Mouse (Mus musculus) embryonic facial prominence, embryonic 15.5 days (tissue): ENCODE measurements around the gene Drd3. TPM values are rescaled to one million over a fixed set of nuclear protein-coding genes. Genes with fewer than 3 reads are reported as not detected.

Experiments
- ATAC-seq: fragments of 200-750 bp; cut with Nextera tagmentation; 2 replicates; pipeline ENCODE4 v1.8.0; 2017; ENCODE audit warnings: low read depth, moderate TSS enrichment; ENCODE audit not compliant: insufficient number of reproducible peaks, low FRiP score, low TSS enrichment
- H3K27ac ChIP-seq: fragments of 300-500 bp; sonication (generic); replicated peaks from 2 replicates; pipeline ENCODE4 v1.5.1; 2015; ENCODE audit warnings: mild to moderate bottlenecking, inconsistent platforms
- H3K27me3 ChIP-seq: fragments of 300-500 bp; sonication (generic); 2 replicates; pipeline ENCODE4 v1.6.1; 2015; ENCODE audit warnings: inconsistent platforms
- H3K36me3 ChIP-seq: fragments of 300-500 bp; sonication (generic); 2 replicates; pipeline ENCODE4 v1.6.1; 2015; ENCODE audit warnings: mild to moderate bottlenecking, inconsistent platforms
- H3K4me1 ChIP-seq: fragments of 300-500 bp; sonication (generic); 2 replicates; pipeline ENCODE4 v1.6.1; 2015; ENCODE audit warnings: inconsistent platforms
- H3K4me2 ChIP-seq: fragments of 300-500 bp; sonication (generic); replicated peaks from 2 replicates; pipeline ENCODE4 v1.6.1; 2015; ENCODE audit warnings: mild to moderate bottlenecking, inconsistent platforms
- H3K4me3 ChIP-seq: fragments of 300-500 bp; sonication (generic); replicated peaks from 2 replicates; pipeline ENCODE4 v1.5.1; 2015; ENCODE audit warnings: mild to moderate bottlenecking, inconsistent platforms
- H3K9ac ChIP-seq: fragments of 300-500 bp; sonication (generic); 2 replicates; pipeline ENCODE4 v1.6.1; 2015; ENCODE audit warnings: inconsistent platforms
- H3K9me3 ChIP-seq: fragments of 300-500 bp; sonication (generic); replicated peaks from 2 replicates; pipeline ENCODE4 v1.6.1; 2016; ENCODE audit warnings: inconsistent platforms
- WGBS: fragments of 180-500 bp; shearing (Covaris S2); methylation state at CpG from one replicate; pipeline ENCODE4 v1.1.7; 2015; 5-methylcytosine and 5-hydroxymethylcytosine counted together
- polyA plus RNA-seq: library from polyadenylated mRNA; unstranded; fragments of >200 nt; fragmentation: Nextera tagmentation; extraction: Ambion mirVana; gene quantifications from 2 replicates; pipeline ENCODE4 v1.2.1, GENCODE M21; 2015

Gene Drd3
- not detected in 2 replicates for polyA plus RNA-seq

- H3K27ac ChIP-seq = no peak within 1 kb of the TSS
- WGBS = 9% methylated on average over 7 of the region's 7 CpGs
- no peaks in the 10 kb centered on the region for H3K36me3 ChIP-seq
- H3K27me3 ChIP-seq = no peaks in the 10 kb centered on the region
- no peak within 1 kb of the TSS for H3K4me3 ChIP-seq
- no peaks in the 10 kb centered on the region for H3K4me1 ChIP-seq
- H3K9me3 ChIP-seq = no peaks in the 10 kb centered on the region
- no peak for ATAC-seq
- H3K4me2 ChIP-seq = no peak within 1 kb of the TSS
- H3K9ac ChIP-seq = no peak within 1 kb of the TSS
Observed at GRCm38 (mm10) chr16:43753751-43754150, at the start of gene Drd3. TSS of gene Drd3 (plus strand) at chr16:43754026.

GRCm38 (mm10) chr16:43708335-43709061, 45.3 kb upstream of the Drd3 start:
- H3K4me2 ChIP-seq = no peak overlapping the region
- H3K27me3 ChIP-seq = no peaks in the 10 kb centered on the region

GRCm38 (mm10) chr16:43709062-43709413, 44.8 kb upstream of the Drd3 start:
- no peak overlapping the region for H3K9ac ChIP-seq
- H3K4me1 ChIP-seq = no peaks in the 10 kb centered on the region
- H3K27ac ChIP-seq = no peak overlapping the region
- H3K9me3 ChIP-seq = no peaks in the 10 kb centered on the region
- no peak overlapping the region for H3K4me3 ChIP-seq
- H3K27me3 ChIP-seq = no peaks in the 10 kb centered on the region
- no peak for ATAC-seq
- H3K4me2 ChIP-seq = no peak overlapping the region
- H3K36me3 ChIP-seq = no peaks in the 10 kb centered on the region
- 68% methylated on average over 15 of the region's 15 CpGs for WGBS

More at GRCm38 (mm10) chr16:43708335-43709061, 45.3 kb upstream of the Drd3 start:
- Histone ChIP-seq H3K4me3 (no peak overlapping the region), H3K36me3 (no peaks in the 10 kb centered on the region), H3K27ac (no peak overlapping the region), H3K9ac (no peak overlapping the region), H3K4me1 (no peaks in the 10 kb centered on the region), H3K9me3 (no peaks in the 10 kb centered on the region)
- ATAC-seq = no peak
- 57% methylated on average over 13 of the region's 13 CpGs for WGBS

GRCm38 (mm10) chr16:43709432-43710133, 44.2 kb upstream of the Drd3 start:
- ATAC-seq = no peak

GRCm38 (mm10) chr16:43710134-43710475, 43.7 kb upstream of the Drd3 start:
- no peak overlapping the region for H3K4me3 ChIP-seq
- WGBS = 58% methylated on average over 6 of the region's 6 CpGs
- H3K36me3 ChIP-seq = no peaks in the 10 kb centered on the region
- no peak overlapping the region for H3K9ac ChIP-seq
- no peak overlapping the region for H3K4me2 ChIP-seq
- H3K4me1 ChIP-seq = no peaks in the 10 kb centered on the region
- no peak overlapping the region for H3K27ac ChIP-seq
- no peaks in the 10 kb centered on the region for H3K9me3 ChIP-seq
- ATAC-seq = no peak
- no peaks in the 10 kb centered on the region for H3K27me3 ChIP-seq

More at GRCm38 (mm10) chr16:43709432-43710133, 44.2 kb upstream of the Drd3 start:
- 52% methylated on average over 9 of the region's 9 CpGs for WGBS
- H3K36me3 ChIP-seq = no peaks in the 10 kb centered on the region
- H3K4me3 ChIP-seq = no peak overlapping the region
- no peaks in the 10 kb centered on the region for H3K9me3 ChIP-seq
- no peak overlapping the region for H3K9ac ChIP-seq
- H3K4me2 ChIP-seq = no peak overlapping the region
- no peaks in the 10 kb centered on the region for H3K4me1 ChIP-seq
- no peaks in the 10 kb centered on the region for H3K27me3 ChIP-seq
- no peak overlapping the region for H3K27ac ChIP-seq

- no peaks in the 10 kb centered on the region for H3K27me3 ChIP-seq
- H3K36me3 ChIP-seq = no peaks in the 10 kb centered on the region
- no peak overlapping the region for H3K27ac ChIP-seq
- H3K9me3 ChIP-seq = no peaks in the 10 kb centered on the region
- no peak overlapping the region for H3K4me2 ChIP-seq
- H3K9ac ChIP-seq = no peak overlapping the region
- no peak overlapping the region for H3K4me3 ChIP-seq
- no peaks in the 10 kb centered on the region for H3K4me1 ChIP-seq
- no peak for ATAC-seq
- 84% methylated on average over 11 of the region's 11 CpGs for WGBS
Observed at GRCm38 (mm10) chr16:43710651-43711050, 43.2 kb upstream of the Drd3 start.

- no peak overlapping the region for H3K4me2 ChIP-seq
Observed at GRCm38 (mm10) chr16:43711361-43711760, 42.5 kb upstream of the Drd3 start.

GRCm38 (mm10) chr16:43724444-43724843, 29.4 kb upstream of the Drd3 start:
- no peak overlapping the region for H3K4me3 ChIP-seq
- H3K9ac ChIP-seq = no peak overlapping the region
- H3K27me3 ChIP-seq = no peaks in the 10 kb centered on the region
- no peak overlapping the region for H3K27ac ChIP-seq
- no peak for ATAC-seq
- no peaks in the 10 kb centered on the region for H3K9me3 ChIP-seq
- no peak overlapping the region for H3K4me2 ChIP-seq
- no peaks in the 10 kb centered on the region for H3K4me1 ChIP-seq
- no peaks in the 10 kb centered on the region for H3K36me3 ChIP-seq
- WGBS = 71% methylated on average over 3 of the region's 3 CpGs

More at GRCm38 (mm10) chr16:43711361-43711760, 42.5 kb upstream of the Drd3 start:
- Histone ChIP-seq H3K9me3 (no peaks in the 10 kb centered on the region), H3K4me3 (no peak overlapping the region), H3K27ac (no peak overlapping the region), H3K9ac (no peak overlapping the region), H3K4me1 (no peaks in the 10 kb centered on the region), H3K36me3 (no peaks in the 10 kb centered on the region), H3K27me3 (no peaks in the 10 kb centered on the region)
- ATAC-seq = no peak
- 93% methylated on average over 7 of the region's 7 CpGs for WGBS

GRCm38 (mm10) chr16:43729506-43730221, 24.2 kb upstream of the Drd3 start:
- ATAC-seq = no peak
- Histone ChIP-seq H3K9ac (no peak overlapping the region), H3K9me3 (no peaks in the 10 kb centered on the region), H3K4me3 (no peak overlapping the region), H3K4me2 (no peak overlapping the region), H3K4me1 (no peaks in the 10 kb centered on the region), H3K36me3 (no peaks in the 10 kb centered on the region), H3K27ac (no peak overlapping the region), H3K27me3 (no peaks in the 10 kb centered on the region)
- 76% methylated on average over 8 of the region's 8 CpGs for WGBS

GRCm38 (mm10) chr16:43730281-43730680, 23.5 kb upstream of the Drd3 start:
- ATAC-seq = no peak
- Histone ChIP-seq H3K27me3 (no peaks in the 10 kb centered on the region), H3K9me3 (no peaks in the 10 kb centered on the region), H3K4me2 (no peak overlapping the region), H3K4me1 (no peaks in the 10 kb centered on the region), H3K9ac (no peak overlapping the region), H3K4me3 (no peak overlapping the region), H3K27ac (no peak overlapping the region), H3K36me3 (no peaks in the 10 kb centered on the region)
- 68% methylated on average over 4 of the region's 4 CpGs for WGBS

- Histone ChIP-seq H3K9me3 (no peaks in the 10 kb centered on the region), H3K4me2 (no peak overlapping the region), H3K27ac (no peak overlapping the region), H3K9ac (no peak overlapping the region), H3K4me1 (no peaks in the 10 kb centered on the region), H3K36me3 (no peaks in the 10 kb centered on the region), H3K27me3 (no peaks in the 10 kb centered on the region), H3K4me3 (no peak overlapping the region)
- ATAC-seq = no peak
- 72% methylated on average over 10 of the region's 10 CpGs for WGBS
Observed at GRCm38 (mm10) chr16:43732496-43732895, 21.3 kb upstream of the Drd3 start.
